Mouse (Mus musculus): Measurements from ENCODE around the gene Lrrc9. TPM values are rescaled to one million over a fixed set of nuclear protein-coding genes. Genes with fewer than 3 reads are reported as not detected.

The Lrrc9 gene
- 0.19 to 0.24 TPM (median 0.22 TPM) in 4 replicates for total RNA-seq (2023)

GRCm38 (mm10) chr12:72441839-72442576 is at the start of gene Lrrc9:
TSS of gene Lrrc9 (plus strand) at chr12:72441866.

GRCm38 (mm10) chr12:72408954-72409353 is 32.7 kb upstream of the Lrrc9 start, which contains the start of gene Rtn1:
TSS of gene Rtn1 (minus strand) at chr12:72409054.

GRCm38 (mm10) chr12:72536021-72536597 is 94.4 kb downstream of the Lrrc9 start, which contains the start of gene Pcnx4:
TSS of gene Pcnx4 (plus strand) at chr12:72536383.

Other genes starting within 250 kb of the Lrrc9 start
- gene Rtn1, start 32.8 kb upstream of the Lrrc9 start, total RNA-seq (2023) = 1.7 to 2.6 TPM (median 2.3 TPM) in 4 replicates
- gene Pcnx4, start 94.5 kb downstream of the Lrrc9 start, total RNA-seq (2023) = 2.9 to 4.4 TPM (median 3.0 TPM) in 4 replicates
- not detected in 4 replicates for gene Gm4756, start 207.8 kb downstream of the Lrrc9 start, total RNA-seq (2023)
- gene Dhrs7, start 223.0 kb downstream of the Lrrc9 start, total RNA-seq (2023) = 16.2 to 19.5 TPM (median 17.6 TPM) in 4 replicates

All from B cell, adult 62 days (primary cell).